Mouse (Mus musculus) thymus, postnatal 4 days (tissue): ENCODE data around the gene M1ap.

Experiments
- DNase-seq: peaks from one replicate; pipeline ENCODE4 v3.0.0; 2021

The M1ap gene

DNA sequence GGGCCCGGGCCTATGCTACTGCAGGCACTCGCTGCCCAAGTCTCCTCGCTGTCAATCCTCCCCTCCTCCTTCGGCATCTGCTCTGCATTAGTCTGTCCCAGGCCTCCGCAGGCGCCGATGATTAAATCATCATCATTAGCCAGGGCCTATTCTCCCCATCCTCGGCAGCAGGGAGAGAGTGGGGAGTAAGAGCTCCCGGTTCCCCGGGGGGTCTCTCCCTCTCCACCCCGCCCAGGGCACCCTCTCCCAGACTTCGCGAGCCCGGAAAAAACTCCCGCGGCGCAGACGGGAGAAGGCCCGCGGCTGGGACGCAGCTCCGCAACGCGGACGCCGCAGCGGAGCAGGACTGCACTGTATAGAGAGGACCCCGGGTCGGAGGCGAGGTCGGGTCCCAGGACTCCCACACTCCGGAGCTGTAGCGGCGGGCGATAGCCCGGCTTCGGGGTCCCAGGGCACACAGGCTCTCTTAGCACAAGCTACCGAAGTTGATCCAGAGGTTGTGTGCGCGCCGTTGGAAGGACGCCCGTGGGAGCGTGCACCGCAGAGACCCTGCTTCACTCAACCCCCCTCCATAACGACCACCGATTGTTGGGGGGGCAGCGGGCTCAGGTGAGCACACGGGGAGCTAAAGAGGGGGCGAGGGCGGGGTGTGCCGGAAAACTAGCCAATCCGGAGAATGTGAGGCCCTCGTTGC, 131.1 kb downstream of the M1ap start, which contains the start of gene Pcgf1:
Pcgf1 (plus strand) TSS at position 240 of the 694 bp plus-strand sequence.
- no peak for DNase-seq

DNA sequence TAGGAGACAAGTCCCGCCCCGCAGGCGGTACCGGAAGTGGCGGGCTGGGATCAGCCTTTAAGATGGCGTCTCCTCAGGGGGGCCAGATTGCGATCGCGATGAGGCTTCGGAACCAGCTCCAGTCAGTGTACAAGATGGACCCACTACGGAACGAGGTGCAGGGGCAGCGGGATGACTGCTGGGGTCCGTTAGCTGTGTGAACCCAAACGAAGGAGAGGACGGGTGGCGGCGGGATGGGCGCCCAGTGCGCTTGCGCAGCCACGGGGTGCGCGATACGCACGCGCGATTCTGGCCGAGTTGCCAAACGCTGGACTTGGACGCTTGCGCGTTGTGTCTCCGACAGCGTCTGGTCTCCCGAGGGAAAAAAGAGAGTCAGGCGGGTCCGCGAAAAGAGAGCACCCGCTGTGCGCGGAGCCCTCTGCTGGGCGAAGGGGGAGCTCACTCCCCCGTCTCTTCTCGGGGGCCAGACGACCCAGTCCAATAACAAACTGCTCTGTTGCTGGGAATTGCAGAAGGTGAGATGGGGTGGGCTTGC, 131.7 kb downstream of the M1ap start:
- DNase-seq: peak; percentile 100
